Mouse (Mus musculus) heart, postnatal 0 days (tissue): ENCODE measurements around the gene Shbg. TPM values are rescaled to one million over a fixed set of nuclear protein-coding genes. Genes with fewer than 3 reads are reported as not detected.

ENCODE experiments used
- ATAC-seq: fragments of 200-750 bp; cut with Nextera tagmentation; 2 replicates; pipeline ENCODE4 v1.8.0; 2017; ENCODE audit warnings: low read depth, moderate number of reproducible peaks, moderate library complexity; ENCODE audit not compliant: insufficient read depth
- DNase-seq: peaks from one replicate; pipeline ENCODE4 v3.0.0-alpha.2; 2016; ENCODE audit warnings: low spot score
- H3K27ac ChIP-seq: fragments of 300-500 bp; sonication (generic); 2 replicates; pipeline ENCODE4 v1.5.1; 2014; ENCODE audit warnings: low read depth, mild to moderate bottlenecking
- H3K27me3 ChIP-seq: fragments of 300-500 bp; sonication (generic); 2 replicates; pipeline ENCODE4 v1.6.1; 2014; ENCODE audit warnings: low read length, mixed read lengths; ENCODE audit not compliant: control insufficient read depth, insufficient read depth
- H3K36me3 ChIP-seq: fragments of 300-500 bp; sonication (generic); replicated peaks from 2 replicates; pipeline ENCODE4 v1.6.1; 2014; ENCODE audit warnings: low read length, mixed read lengths; ENCODE audit not compliant: control insufficient read depth, insufficient read depth
- H3K4me1 ChIP-seq: fragments of 300-500 bp; sonication (generic); 2 replicates; pipeline ENCODE4 v1.6.1; 2014; ENCODE audit warnings: antibody characterized with exemption; ENCODE audit not compliant: control insufficient read depth, insufficient read depth
- H3K4me2 ChIP-seq: fragments of 300-500 bp; sonication (generic); 2 replicates; pipeline ENCODE4 v1.6.1; 2014; ENCODE audit warnings: low read depth, mild to moderate bottlenecking, low read length, moderate library complexity
- H3K4me3 ChIP-seq: fragments of 300-500 bp; sonication (generic); 2 replicates; pipeline ENCODE4 v1.5.1; 2014; ENCODE audit warnings: low read depth, low read length
- H3K9ac ChIP-seq: fragments of 300-500 bp; sonication (generic); replicated peaks from 2 replicates; pipeline ENCODE4 v1.6.1; 2014; ENCODE audit warnings: low read depth, low read length, mixed read lengths
- H3K9me3 ChIP-seq: fragments of 300-500 bp; sonication (generic); replicated peaks from 2 replicates; pipeline ENCODE4 v1.6.1; 2016; ENCODE audit warnings: low read length; ENCODE audit not compliant: control insufficient read depth
- CTCF ChIP-seq: IDR thresholded peaks from 2 replicates; pipeline ENCODE4 v1.5.1; 2016; ENCODE audit warnings: antibody characterized with exemption, control low read depth, low read depth
- EP300 ChIP-seq: IDR thresholded peaks from 2 replicates; pipeline ENCODE4 v1.6.1; 2016; ENCODE audit warnings: antibody characterized with exemption, low read depth
- WGBS: fragments of 180-500 bp; shearing (Covaris S2); extraction: QIAGEN DNeasy Blood & Tissue Kit; methylation state at CpG from one replicate; pipeline ENCODE4 v1.1.7; 2014; 5-methylcytosine and 5-hydroxymethylcytosine counted together
- polyA plus RNA-seq: library from polyadenylated mRNA; unstranded; fragments of >200 nt; fragmentation: Nextera tagmentation; extraction: Ambion mirVana; gene quantifications from 2 replicates; pipeline ENCODE4 v1.2.1, GENCODE M21; 2015
- total RNA-seq: library from RNA; depleted of rRNA; stranded (reverse); fragments of >200 nt; gene quantifications from 2 replicates; pipeline ENCODE4 v1.2.3, GENCODE M21; 2014; ENCODE audit warnings: low replicate concordance

Gene Shbg
- total and polyA plus RNA-seq, 2 experiments from 2014 or later: not detected

- Histone ChIP-seq H3K4me3 (no peak overlapping the region), H3K27me3 (no peaks in the 10 kb centered on the region), H3K36me3 (no peaks in the 10 kb centered on the region), H3K4me2 (no peak overlapping the region), H3K9me3 (no peaks in the 10 kb centered on the region), H3K4me1 (peaks cover 25% of the 10 kb centered on the region), H3K9ac (no peak overlapping the region), H3K27ac (no peak overlapping the region)
- no peak for TF ChIP-seq EP300
- no peak for TF ChIP-seq CTCF
- DNase-seq (no peak), ATAC-seq (no peak)
- 87% methylated on average over 3 of the region's 3 CpGs for whole genome bisulfite sequencing
Measured at GRCm38 (mm10) chr11:69608525-69608924, 9.2 kb downstream of the Shbg start.

- H3K9ac ChIP-seq: no peak overlapping the region
- DNase-seq (no peak), ATAC-seq (no peak)
- H3K27ac ChIP-seq: no peak overlapping the region
- H3K36me3 ChIP-seq: no peaks in the 10 kb centered on the region
- WGBS: 75% methylated on average over 2 of the region's 2 CpGs
- TF ChIP-seq EP300 (no peak), CTCF (no peak)
- no peak overlapping the region for H3K4me2 ChIP-seq
- peaks cover 35% of the 10 kb centered on the region for H3K4me1 ChIP-seq
- no peaks in the 10 kb centered on the region for H3K27me3 ChIP-seq
- H3K9me3 ChIP-seq: no peaks in the 10 kb centered on the region
- H3K4me3 ChIP-seq: no peak overlapping the region
Measured at GRCm38 (mm10) chr11:69606832-69607231, 10.9 kb downstream of the Shbg start.

DNA sequence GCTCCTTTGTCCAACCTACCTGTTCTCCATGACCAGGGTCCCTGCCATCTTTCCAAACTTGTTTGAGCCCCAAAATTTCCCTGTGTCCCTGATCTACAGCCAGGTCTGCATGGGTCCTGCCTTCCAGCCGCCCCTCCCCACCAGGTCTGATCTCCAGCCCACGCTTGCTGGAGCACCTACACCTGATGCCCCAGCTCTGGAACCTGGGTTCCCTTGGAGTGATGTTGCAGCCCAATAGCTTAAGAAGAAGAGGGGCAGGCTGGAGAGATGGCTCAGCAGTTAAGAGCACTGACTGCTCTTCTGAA, 11.3 kb downstream of the Shbg start:
- no peak for ATAC-seq
- no peak overlapping the region for H3K9ac ChIP-seq
- WGBS: 78% methylated on average over 2 of the region's 2 CpGs

DNA sequence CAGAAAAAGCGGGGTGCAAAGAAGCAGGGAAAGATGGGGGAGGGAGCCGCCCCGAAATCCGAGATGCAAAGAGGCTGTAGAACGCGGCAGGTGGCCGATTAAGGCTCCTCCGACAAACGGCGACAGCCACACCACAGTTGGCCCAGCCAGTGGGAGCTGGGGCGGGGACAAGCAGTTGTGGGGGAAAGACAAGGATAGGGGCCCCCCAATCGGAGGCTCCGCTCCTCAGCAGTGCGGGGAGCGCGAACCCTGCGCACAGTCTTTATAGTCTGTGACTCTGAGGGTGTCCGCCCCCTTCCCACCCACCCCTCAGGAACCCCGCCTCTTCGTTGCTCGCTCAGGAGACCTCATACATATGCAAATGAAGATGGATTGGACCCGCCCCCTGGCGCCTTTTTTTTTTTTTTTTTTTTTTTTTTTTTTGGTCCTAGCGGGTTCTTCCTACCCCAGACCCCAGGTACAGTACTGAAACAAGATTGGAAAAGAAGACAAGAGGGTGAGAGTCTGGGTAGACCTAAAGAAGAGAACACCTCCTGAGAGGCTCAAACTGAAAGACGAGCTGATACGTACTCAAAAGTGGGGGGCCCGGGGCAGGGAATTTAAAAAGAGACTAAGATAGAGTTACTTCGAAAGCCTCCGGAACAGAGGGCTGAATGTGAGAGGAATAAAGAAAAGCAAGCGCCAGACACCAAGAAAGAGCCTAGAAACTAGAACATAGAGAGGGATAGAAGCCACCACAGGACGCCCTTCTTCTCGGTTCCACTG, 11.8 kb downstream of the Shbg start, which contains the start of gene Atp1b2:
Gene Atp1b2 (minus strand): TSS at position 217 of the 765 bp plus-strand sequence.
- Histone ChIP-seq H3K9me3 (no peaks in the 10 kb centered on the region), H3K36me3 (no peaks in the 10 kb centered on the region), H3K27ac (peak within 1 kb of the TSS; percentile 79), H3K4me2 (peak within 1 kb of the TSS; percentile 97), H3K4me1 (peaks cover 43% of the 10 kb centered on the region), H3K4me3 (peak within 1 kb of the TSS; percentile 66), H3K27me3 (no peaks in the 10 kb centered on the region), H3K9ac (peak within 1 kb of the TSS; percentile 70)
- peak; percentile 88 for ATAC-seq
- DNase-seq: peak; percentile 78
- no peak for TF ChIP-seq CTCF
- no peak for TF ChIP-seq EP300
- WGBS: 2% methylated on average over 32 of the region's 32 CpGs

More for the DNA sequence above, 11.3 kb downstream of the Shbg start:
- Histone ChIP-seq H3K36me3 (no peaks in the 10 kb centered on the region), H3K4me3 (peak overlapping the region; percentile 66), H3K27me3 (no peaks in the 10 kb centered on the region), H3K4me2 (peak overlapping the region; percentile 97), H3K4me1 (peaks cover 39% of the 10 kb centered on the region), H3K9me3 (no peaks in the 10 kb centered on the region), H3K27ac (no peak overlapping the region)
- TF ChIP-seq EP300 (no peak), CTCF (no peak)
- DNase-seq: no peak

- H3K9ac ChIP-seq: peak overlapping the region; percentile 70
- no peaks in the 10 kb centered on the region for H3K36me3 ChIP-seq
- peak overlapping the region; percentile 97 for H3K4me2 ChIP-seq
- H3K27ac ChIP-seq: peak overlapping the region; percentile 79
- H3K9me3 ChIP-seq: no peaks in the 10 kb centered on the region
- peaks cover 52% of the 10 kb centered on the region for H3K4me1 ChIP-seq
- peak; percentile 43 for ATAC-seq
- no peaks in the 10 kb centered on the region for H3K27me3 ChIP-seq
- TF ChIP-seq EP300: no peak
- TF ChIP-seq CTCF: no peak
- DNase-seq: peak; percentile 52
- under 1% methylated on average over 63 of the region's 73 CpGs for WGBS
- H3K4me3 ChIP-seq: peak overlapping the region; percentile 66
Measured at GRCm38 (mm10) chr11:69604795-69605664, 12.7 kb downstream of the Shbg start.
